Mouse (Mus musculus) skeletal muscle tissue, adult 2 months (tissue): Measurements from ENCODE around the gene C1qtnf7.

Experiments
- DNase-seq: peaks from one replicate; pipeline ENCODE4 v3.0.0-alpha.2; 2012; ENCODE audit warnings: low read depth, low spot score

The C1qtnf7 gene

DNA sequence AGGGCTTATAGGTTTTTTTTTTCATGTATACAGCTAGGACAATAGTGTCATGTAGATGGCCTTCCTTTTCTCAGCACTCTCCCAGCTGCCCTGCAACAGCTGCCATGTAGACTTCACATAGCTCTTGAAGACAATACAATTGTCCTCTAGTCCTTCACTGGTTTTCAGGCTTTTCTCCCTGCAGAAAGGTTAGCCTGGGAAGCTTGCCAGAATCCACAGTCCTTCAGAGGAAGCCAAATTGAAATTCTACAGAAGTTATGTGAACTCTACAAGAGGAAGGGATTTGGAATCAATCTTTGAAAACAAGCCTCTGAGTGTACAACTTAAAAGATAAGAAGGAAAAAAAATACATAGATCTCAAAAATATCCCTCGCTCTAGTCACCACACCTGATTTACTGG is 94.4 kb downstream of the C1qtnf7 start:
- no peak for DNase-seq

GRCm38 (mm10) chr5:43621575-43622299 is 106.4 kb downstream of the C1qtnf7 start:
- DNase-seq = no peak

DNA sequence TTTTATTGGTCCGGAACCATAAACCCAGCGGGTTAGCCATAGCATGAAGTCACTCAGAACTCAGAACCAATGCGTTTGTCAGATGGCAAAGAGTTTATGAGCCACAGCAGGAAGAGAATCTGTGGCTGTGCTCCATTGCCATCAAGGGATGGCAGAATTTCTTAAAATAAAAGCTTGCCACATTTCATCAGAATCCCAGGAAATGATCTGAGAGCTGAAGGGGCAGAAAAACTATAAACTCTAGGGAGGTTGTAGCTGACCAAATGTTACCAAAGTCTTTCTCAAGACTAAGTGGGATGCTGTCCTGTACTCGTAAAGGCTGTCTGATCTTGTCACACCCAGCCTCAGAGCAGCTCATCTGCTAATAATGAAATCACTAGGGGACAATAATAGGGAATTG is 110.1 kb downstream of the C1qtnf7 start:
- no peak for DNase-seq

GRCm38 (mm10) chr5:43634071-43634601 is 118.8 kb downstream of the C1qtnf7 start:
- DNase-seq = no peak

- peak; percentile 17 for DNase-seq
These were observed 119.3 kb downstream of the C1qtnf7 start for GRCm38 (mm10) chr5:43634602-43635081.

DNA sequence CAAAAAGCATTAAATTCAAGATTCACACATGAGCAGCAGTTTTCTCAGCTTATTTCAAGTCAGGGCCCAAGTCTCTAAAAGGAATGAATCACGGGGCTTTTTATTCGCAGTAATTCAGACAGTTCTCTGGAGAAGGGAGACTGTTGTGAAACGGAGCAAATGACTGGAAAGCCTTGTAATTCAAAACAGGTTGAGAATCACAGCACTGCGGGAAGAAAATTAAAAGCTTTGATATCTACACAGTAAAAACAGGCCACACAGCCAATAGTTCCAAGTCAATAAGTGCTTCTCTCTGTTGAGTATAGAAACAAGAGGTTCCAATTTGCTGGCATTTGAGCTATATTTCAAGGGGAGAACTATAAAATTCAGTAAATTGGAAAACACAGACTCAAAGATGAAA is 129.7 kb downstream of the C1qtnf7 start:
- no peak for DNase-seq

- no peak for DNase-seq
These were observed 131.9 kb downstream of the C1qtnf7 start for GRCm38 (mm10) chr5:43647098-43647774.

- DNase-seq = no peak
These were observed 146.2 kb downstream of the C1qtnf7 start for GRCm38 (mm10) chr5:43661498-43661897.

- peak; percentile 57 for DNase-seq
These were observed 146.9 kb downstream of the C1qtnf7 start, which contains the start of gene Cc2d2a for GRCm38 (mm10) chr5:43661997-43662961. TSS of gene Cc2d2a (plus strand) at chr5:43662346.

DNA sequence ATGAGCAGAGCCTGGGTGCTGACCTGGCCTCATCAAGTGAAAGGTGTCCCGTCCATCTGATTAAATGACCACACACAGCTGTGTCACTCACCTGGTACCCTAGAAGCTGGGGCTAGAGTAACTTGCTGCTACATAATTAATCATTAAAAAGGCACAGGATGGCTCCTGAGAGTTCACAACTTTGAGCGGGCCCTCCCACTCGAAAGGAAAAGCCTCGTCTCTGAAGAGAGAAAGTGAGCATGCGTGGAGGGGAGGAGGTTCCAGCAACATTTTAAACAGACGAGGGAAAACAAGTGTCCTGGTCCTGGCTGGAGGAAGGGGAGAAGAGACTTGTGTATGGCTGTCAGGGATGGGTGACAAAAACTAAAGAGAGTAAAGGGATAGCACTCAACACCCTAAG is 148.2 kb downstream of the C1qtnf7 start:
- DNase-seq = no peak

- DNase-seq = no peak
These were observed 149.8 kb downstream of the C1qtnf7 start for GRCm38 (mm10) chr5:43665144-43665543.
